Mouse (Mus musculus) CH12.LX (cell line): Measurements from ENCODE around the gene Slc12a5. TPM values are rescaled to one million over a fixed set of nuclear protein-coding genes. Genes with fewer than 3 reads are reported as not detected.

ENCODE experiments used
- DNase-seq: peaks from one replicate; pipeline ENCODE4 v3.0.0-alpha.2; 2013; ENCODE audit errors: extremely low read depth
- H3K27ac ChIP-seq: 2 replicates; pipeline ENCODE4 v1.5.1; 2012; ENCODE audit warnings: low read depth, mild to moderate bottlenecking, control low read depth, moderate library complexity; ENCODE audit not compliant: insufficient read depth
- H3K27me3 ChIP-seq: replicated peaks from 2 replicates; pipeline ENCODE3; 2012; ENCODE audit warnings: inconsistent platforms
- H3K36me3 ChIP-seq, 2 experiments: replicated peaks in 1 of 2; 2 replicates each; pipeline versions ENCODE3 to v1.6.1; 2012; ENCODE audit warnings: inconsistent platforms in 1 of 2, low read length in 1 of 2, mild to moderate bottlenecking in 1 of 2, mixed read lengths in 1 of 2, moderate library complexity in 1 of 2; ENCODE audit not compliant: control insufficient read depth in 1 of 2, insufficient read depth in 1 of 2
- H3K4me1 ChIP-seq, 2 experiments: 2 replicates each; pipeline ENCODE4 v1.6.1; 2012; ENCODE audit warnings: inconsistent platforms in 1 of 2, moderate library complexity in 1 of 2; ENCODE audit not compliant: insufficient read depth in 2 of 2, control insufficient read depth in 1 of 2
- H3K4me2 ChIP-seq: 2 replicates; pipeline ENCODE4 v1.6.1; 2012; ENCODE audit warnings: low read depth, mild to moderate bottlenecking, control low read depth; ENCODE audit not compliant: poor library complexity, insufficient read depth, severe bottlenecking
- H3K4me3 ChIP-seq, 3 experiments: fragments of 150-350 bp in 1 of 3; sonication (generic) in 1 of 3; replicated peaks in 1 of 3; 2 replicates each; pipeline versions ENCODE3 to v1.5.1; 2011 to 2012; ENCODE audit warnings: low read depth in 2 of 3, low read length in 2 of 3, mild to moderate bottlenecking in 2 of 3, moderate library complexity in 2 of 3, control low read depth in 1 of 3, improper control_type of control experiment in 1 of 3, inconsistent platforms in 1 of 3, mixed read lengths in 1 of 3; ENCODE audit not compliant: poor library complexity in 1 of 3
- H3K79me2 ChIP-seq: replicated peaks from 2 replicates; pipeline ENCODE4 v1.6.1; 2012; ENCODE audit warnings: mild to moderate bottlenecking, moderate library complexity; ENCODE audit not compliant: control insufficient read depth, poor library complexity, insufficient read depth, severe bottlenecking; ENCODE audit errors: extremely low read depth
- H3K9ac ChIP-seq: 2 replicates; pipeline ENCODE4 v1.6.1; 2012; ENCODE audit warnings: low read depth, mild to moderate bottlenecking, control low read depth, moderate library complexity; ENCODE audit not compliant: insufficient read depth
- H3K9me3 ChIP-seq: replicated peaks from 2 replicates; pipeline ENCODE3; 2012; ENCODE audit warnings: low read length, inconsistent platforms, mixed read lengths
- CHD1 ChIP-seq: IDR thresholded peaks from 2 replicates; pipeline ENCODE4 v1.6.1; 2012; ENCODE audit warnings: low read depth, low read length, improper control_type of control experiment, inconsistent platforms
- CTCF ChIP-seq, 2 experiments: IDR thresholded peaks in 1 of 2; conservative IDR thresholded peaks in 1 of 2; 2 replicates each; pipeline ENCODE4 v1.5.1; 2011 to 2012; ENCODE audit warnings: low read depth in 2 of 2, low read length in 2 of 2, improper control_type of control experiment in 1 of 2, inconsistent platforms in 1 of 2, mild to moderate bottlenecking in 1 of 2, moderate library complexity in 1 of 2
- E2F4 ChIP-seq: IDR thresholded peaks from 2 replicates; pipeline ENCODE4 v1.6.1; 2011; ENCODE audit warnings: low read depth, low read length, improper control_type of control experiment; ENCODE audit not compliant: insufficient replicate concordance
- EP300 ChIP-seq: IDR thresholded peaks from 2 replicates; pipeline ENCODE4 v1.6.1; 2011; ENCODE audit warnings: low read length, improper control_type of control experiment
- GABPA ChIP-seq: IDR thresholded peaks from 2 replicates; pipeline ENCODE4 v1.6.1; 2012; ENCODE audit warnings: low read depth, low read length, improper control_type of control experiment, inconsistent platforms; ENCODE audit not compliant: insufficient replicate concordance
- IRF4 ChIP-seq: IDR thresholded peaks from 2 replicates; pipeline ENCODE4 v1.6.1; 2014; ENCODE audit warnings: low read depth, mild to moderate bottlenecking, inconsistent platforms, low read length, improper control_type of control experiment
- JUN ChIP-seq: IDR thresholded peaks from 2 replicates; pipeline ENCODE4 v1.6.1; 2011; ENCODE audit warnings: low read depth, mild to moderate bottlenecking, low read length, improper control_type of control experiment, moderate library complexity; ENCODE audit not compliant: insufficient read depth
- MAFK ChIP-seq: IDR thresholded peaks from 2 replicates; pipeline ENCODE4 v1.6.1; 2011; ENCODE audit warnings: low read length, improper control_type of control experiment; ENCODE audit not compliant: insufficient replicate concordance
- MXI1 ChIP-seq: IDR thresholded peaks from 2 replicates; pipeline ENCODE4 v1.6.1; 2011; ENCODE audit warnings: mild to moderate bottlenecking, low read depth, low read length, improper control_type of control experiment
- NELFE ChIP-seq: IDR thresholded peaks from 2 replicates; pipeline ENCODE4 v1.6.1; 2011; ENCODE audit warnings: low read depth, low read length, improper control_type of control experiment
- NRF1 ChIP-seq: IDR thresholded peaks from 2 replicates; pipeline ENCODE4 v1.6.1; 2014; ENCODE audit warnings: low read depth, mild to moderate bottlenecking, inconsistent platforms, low read length, improper control_type of control experiment, moderate library complexity
- PAX5 ChIP-seq: IDR thresholded peaks from 2 replicates; pipeline ENCODE4 v1.6.1; 2012; ENCODE audit warnings: low read length, inconsistent platforms, mixed read lengths
- POLR2A ChIP-seq: IDR thresholded peaks from 2 replicates; pipeline ENCODE4 v1.6.1; 2011; ENCODE audit warnings: low read depth, mild to moderate bottlenecking, improper control_type of control experiment, low read length
- RAD21 ChIP-seq: IDR thresholded peaks from 2 replicates; pipeline ENCODE4 v1.6.1; 2011; ENCODE audit warnings: low read depth, mild to moderate bottlenecking, low read length, improper control_type of control experiment, moderate library complexity
- RCOR1 ChIP-seq: conservative IDR thresholded peaks from 2 replicates; pipeline ENCODE4 v1.6.1; 2012; ENCODE audit warnings: low read depth, mild to moderate bottlenecking, inconsistent platforms, low read length, improper control_type of control experiment
- SIN3A ChIP-seq: IDR thresholded peaks from 2 replicates; pipeline ENCODE4 v1.6.1; 2012; ENCODE audit warnings: low read length, improper control_type of control experiment, inconsistent platforms
- TBP ChIP-seq: conservative IDR thresholded peaks from 2 replicates; pipeline ENCODE4 v1.6.1; 2011; ENCODE audit warnings: low read depth, low read length, improper control_type of control experiment
- UBTF ChIP-seq: IDR thresholded peaks from 2 replicates; pipeline ENCODE4 v1.6.1; 2012; ENCODE audit warnings: low read depth, mild to moderate bottlenecking, inconsistent platforms, low read length, improper control_type of control experiment, moderate library complexity
- USF2 ChIP-seq: conservative IDR thresholded peaks from 2 replicates; pipeline ENCODE4 v1.6.1; 2011; ENCODE audit warnings: low read depth, low read length, improper control_type of control experiment
- ZC3H11A ChIP-seq: IDR thresholded peaks from 2 replicates; pipeline ENCODE4 v1.6.1; 2012; ENCODE audit warnings: low read depth, mild to moderate bottlenecking, inconsistent platforms, low read length, improper control_type of control experiment
- ZNF384 ChIP-seq: IDR thresholded peaks from 2 replicates; pipeline ENCODE4 v1.6.1; 2012; ENCODE audit warnings: low read depth, low read length, improper control_type of control experiment, inconsistent platforms
- dilution Hi-C: fragments of 300-500 bp; cut with MboI; formaldehyde crosslinking; loops from 2 replicates; pipeline ENCODE4 v1.14.3; 2020; ENCODE audit warnings: low sequenced_read_pairs; ENCODE audit not compliant: extremely low pct_unique_long_range_greater_than_20kb, extremely low pct_ligation_motif_present
- in situ Hi-C: fragments of 300-500 bp; cut with MboI; formaldehyde crosslinking; loops from 3 replicates; pipeline ENCODE4 v1.14.3; 2019; ENCODE audit warnings: low sequenced_read_pairs, low pct_ligation_motif_present, low pct_unique_long_range_greater_than_20kb, mixed read lengths
- polyA plus RNA-seq: library from polyadenylated mRNA; unstranded; fragments of >175 nt; gene quantifications from 2 replicates; pipeline ENCODE4 v1.2.1, GENCODE M21; 2012; ENCODE audit warnings: low read depth; ENCODE audit not compliant: insufficient read length
- total RNA-seq, 2 experiments: library from RNA; depleted of rRNA; stranded (reverse); fragments of 300-350 nt in 1 of 2; fragments of >200 nt in 1 of 2; gene quantifications; 2 replicates each; pipeline ENCODE4 v1.2.3; 2012 to 2014

Gene Slc12a5
- total and polyA plus RNA-seq, 3 experiments = 0.05 to 0.83 (median 0.30) TPM

- dilution Hi-C loops (no loop called here), in situ Hi-C loops (loop anchor here (5.0 kb wide), 1 partner anchor 103 kb away; no protein-coding TSS in a partner anchor)
- Histone ChIP-seq H3K9me3 (peaks cover 10% of the 10 kb centered on the region), H3K9ac (no peak overlapping the region), H3K27ac (no peak overlapping the region), H3K79me2 (no peaks in the 10 kb centered on the region), H3K27me3 (peaks cover 37% of the 10 kb centered on the region)
- no peak for DNase-seq
- TF ChIP-seq PAX5 (no peak), ZC3H11A (no peak), MAFK (no peak), EP300 (no peak), RCOR1 (no peak)
- TF ChIP-seq, all 38 proteins: peak for 0
- Histone ChIP-seq H3K4me3 (no peak overlapping the region), H3K36me3 (no peaks in the 10 kb centered on the region), H3K4me1 (peaks cover 3 to 16% of the 10 kb centered on the region in 2 experiments; a peak in 3 of 4 replicates), H3K4me2 (no peak overlapping the region)
Observed at GRCm38 (mm10) chr2:164964242-164964894, 3.8 kb downstream of the Slc12a5 start.

- peaks cover 6% of the 10 kb centered on the region for H3K9me3 ChIP-seq
- no peak overlapping the region for H3K4me3 ChIP-seq
- H3K79me2 ChIP-seq = no peaks in the 10 kb centered on the region
- in situ Hi-C loops = loop anchor here (5.0 kb wide), 1 partner anchor 102 kb away; no protein-coding TSS in a partner anchor
- no peaks in the 10 kb centered on the region for H3K36me3 ChIP-seq
- no peak for DNase-seq
- TF ChIP-seq PAX5 (no peak), CHD1 (no peak), NELFE (no peak), ZNF384 (no peak), TBP (no peak), CTCF (conservative IDR thresholded peaks at IDR 0.05 in 1 of 2, IDR thresholded peaks at IDR 0.05 in 1 of 2; ENCODE audit: low read depth in 2 of 2, low read length in 2 of 2) (no peak), UBTF (no peak), SIN3A (no peak), EP300 (no peak), USF2 (no peak), MAFK (no peak), RAD21 (no peak), POLR2A (no peak), E2F4 (no peak), NRF1 (no peak), JUN (no peak), IRF4 (no peak), GABPA (no peak), MXI1 (no peak)
- TF ChIP-seq, all 38 proteins: peak for 0
- dilution Hi-C loops = no loop called here
- H3K27me3 ChIP-seq = peaks cover 38% of the 10 kb centered on the region
- H3K9ac ChIP-seq = no peak overlapping the region
- H3K27ac ChIP-seq = no peak overlapping the region
- peaks cover 3 to 16% of the 10 kb centered on the region in 2 experiments; a peak in 3 of 4 replicates for H3K4me1 ChIP-seq
- no peak overlapping the region for H3K4me2 ChIP-seq
Observed at GRCm38 (mm10) chr2:164964981-164965380, 4.4 kb downstream of the Slc12a5 start.
